Mouse (Mus musculus): Measurements from ENCODE around the gene Il1f6. TPM values are rescaled to one million over a fixed set of nuclear protein-coding genes. Genes with fewer than 3 reads are reported as not detected.
"Not testable (repeated sequence)": the region's sequence is repeated elsewhere in the genome, so short reads cannot be mapped to it uniquely, and the experiment has no call there.

Il1f6 gene
- polyA plus RNA-seq (2016; fragmentation: Nextera tagmentation; extraction: Ambion mirVana) = not detected in 2 replicates

GRCm38 (mm10) chr2:24215118-24215517 lies at the start of gene Il1f6:
Gene Il1f6, plus strand, starts transcription at chr2:24215418.
- no peaks in the 10 kb centered on the region for H3K4me1 ChIP-seq
- H3K9ac ChIP-seq = no peak within 1 kb of the TSS
- 77% methylated on average over 2 of the region's 2 CpGs for WGBS
- no peaks in the 10 kb centered on the region for H3K36me3 ChIP-seq (replicated peaks)
- H3K4me3 ChIP-seq (replicated peaks) = no peak within 1 kb of the TSS
- H3K27ac ChIP-seq = no peak within 1 kb of the TSS
- H3K4me2 ChIP-seq = no peak within 1 kb of the TSS
- H3K9me3 ChIP-seq = no peaks in the 10 kb centered on the region
- no peaks in the 10 kb centered on the region for H3K27me3 ChIP-seq
- ATAC-seq (ENCODE audit: low FRiP score) = no peak

- H3K27me3 ChIP-seq; H3K36me3 ChIP-seq (replicated peaks); H3K4me3 ChIP-seq (replicated peaks); H3K4me1 ChIP-seq; H3K27ac ChIP-seq; H3K9me3 ChIP-seq: not testable (repeated sequence)
- Histone ChIP-seq H3K4me2 (peak overlapping the region; percentile 42), H3K9ac (0 out of 2 replicates have a peak overlapping the region, but pooled peaks have one; percentile 21)
- WGBS = 17% methylated on average over 14 of the region's 14 CpGs
- ATAC-seq (ENCODE audit: low FRiP score) = peak; percentile 84
Measured at GRCm38 (mm10) chr2:24181683-24182331, 33.4 kb upstream of the Il1f6 start.

- ATAC-seq (ENCODE audit: low FRiP score); H3K4me1 ChIP-seq; H3K27ac ChIP-seq; H3K4me3 ChIP-seq (replicated peaks); H3K27me3 ChIP-seq; H3K36me3 ChIP-seq (replicated peaks); H3K9me3 ChIP-seq: not testable (repeated sequence)
- peak overlapping the region; percentile 42 for H3K4me2 ChIP-seq
- WGBS = 62% methylated on average over 13 of the region's 13 CpGs
- 0 out of 2 replicates have a peak overlapping the region, but pooled peaks have one; percentile 21 for H3K9ac ChIP-seq
Measured at GRCm38 (mm10) chr2:24182423-24183147, 32.6 kb upstream of the Il1f6 start.

GRCm38 (mm10) chr2:24184092-24184491 lies 31.1 kb upstream of the Il1f6 start:
- H3K4me2 ChIP-seq, H3K27ac ChIP-seq: not testable (repeated sequence)

GRCm38 (mm10) chr2:24186176-24186575 lies 29.0 kb upstream of the Il1f6 start, which contains the start of gene Il1f9:
Gene Il1f9, plus strand, starts transcription at chr2:24186476.
- 91% methylated on average over 1 of the region's 1 CpGs for WGBS
- Histone ChIP-seq H3K27ac (no peak within 1 kb of the TSS), H3K4me2 (no peak within 1 kb of the TSS), H3K4me3 (replicated peaks) (no peak within 1 kb of the TSS), H3K9ac (no peak within 1 kb of the TSS), H3K9me3 (no peaks in the 10 kb centered on the region), H3K36me3 (replicated peaks) (no peaks in the 10 kb centered on the region), H3K4me1 (no peaks in the 10 kb centered on the region), H3K27me3 (no peaks in the 10 kb centered on the region)
- no peak for ATAC-seq (ENCODE audit: low FRiP score)

More at GRCm38 (mm10) chr2:24184092-24184491, 31.1 kb upstream of the Il1f6 start:
- H3K4me1 ChIP-seq; H3K36me3 ChIP-seq (replicated peaks); H3K4me3 ChIP-seq (replicated peaks); H3K9ac ChIP-seq; H3K27me3 ChIP-seq; H3K9me3 ChIP-seq; ATAC-seq (ENCODE audit: low FRiP score): not testable (repeated sequence)

- ATAC-seq (ENCODE audit: low FRiP score) = no peak
- 84% methylated on average over 6 of the region's 6 CpGs for WGBS
- H3K27ac ChIP-seq = no peak overlapping the region
Measured at GRCm38 (mm10) chr2:24187585-24187984, 27.6 kb upstream of the Il1f6 start.

GRCm38 (mm10) chr2:24188189-24188588 lies 27.0 kb upstream of the Il1f6 start:
- ATAC-seq (ENCODE audit: low FRiP score) = no peak
- H3K4me3 ChIP-seq (replicated peaks) = no peak overlapping the region
- WGBS = 59% methylated on average over 1 of the region's 1 CpGs

More at GRCm38 (mm10) chr2:24187585-24187984, 27.6 kb upstream of the Il1f6 start:
- no peaks in the 10 kb centered on the region for H3K9me3 ChIP-seq
- H3K4me1 ChIP-seq = no peaks in the 10 kb centered on the region
- no peak overlapping the region for H3K4me2 ChIP-seq
- no peaks in the 10 kb centered on the region for H3K27me3 ChIP-seq
- H3K36me3 ChIP-seq (replicated peaks) = no peaks in the 10 kb centered on the region
- H3K4me3 ChIP-seq (replicated peaks) = no peak overlapping the region
- H3K9ac ChIP-seq = no peak overlapping the region

GRCm38 (mm10) chr2:24227191-24227590 lies 12.0 kb downstream of the Il1f6 start:
- H3K36me3 ChIP-seq (replicated peaks) = no peaks in the 10 kb centered on the region
- H3K9me3 ChIP-seq = no peaks in the 10 kb centered on the region
- H3K27ac ChIP-seq = no peak overlapping the region
- no peak overlapping the region for H3K9ac ChIP-seq
- H3K4me3 ChIP-seq (replicated peaks) = no peak overlapping the region
- H3K4me2 ChIP-seq = no peak overlapping the region
- WGBS = 71% methylated on average over 2 of the region's 2 CpGs
- no peaks in the 10 kb centered on the region for H3K4me1 ChIP-seq
- H3K27me3 ChIP-seq = no peaks in the 10 kb centered on the region
- no peak for ATAC-seq (ENCODE audit: low FRiP score)

More at GRCm38 (mm10) chr2:24188189-24188588, 27.0 kb upstream of the Il1f6 start:
- H3K9ac ChIP-seq = no peak overlapping the region
- H3K36me3 ChIP-seq (replicated peaks) = no peaks in the 10 kb centered on the region
- no peak overlapping the region for H3K27ac ChIP-seq
- H3K27me3 ChIP-seq = no peaks in the 10 kb centered on the region
- H3K4me1 ChIP-seq = no peaks in the 10 kb centered on the region
- H3K4me2 ChIP-seq = no peak overlapping the region
- no peaks in the 10 kb centered on the region for H3K9me3 ChIP-seq

- H3K9ac ChIP-seq = no peak overlapping the region
- no peak for ATAC-seq (ENCODE audit: low FRiP score)
- no peaks in the 10 kb centered on the region for H3K4me1 ChIP-seq
- no peak overlapping the region for H3K4me3 ChIP-seq (replicated peaks)
- H3K27ac ChIP-seq = no peak overlapping the region
- H3K36me3 ChIP-seq (replicated peaks) = no peaks in the 10 kb centered on the region
- H3K27me3 ChIP-seq = no peaks in the 10 kb centered on the region
- no peak overlapping the region for H3K4me2 ChIP-seq
- WGBS = 96% methylated on average over 1 of the region's 1 CpGs
- H3K9me3 ChIP-seq = no peaks in the 10 kb centered on the region
Measured at GRCm38 (mm10) chr2:24267503-24267902, 52.3 kb downstream of the Il1f6 start.

- Histone ChIP-seq H3K9ac (no peak overlapping the region), H3K36me3 (replicated peaks) (no peaks in the 10 kb centered on the region), H3K27me3 (no peaks in the 10 kb centered on the region), H3K4me3 (replicated peaks) (no peak overlapping the region), H3K4me1 (no peaks in the 10 kb centered on the region), H3K9me3 (no peaks in the 10 kb centered on the region), H3K27ac (no peak overlapping the region), H3K4me2 (no peak overlapping the region)
- no peak for ATAC-seq (ENCODE audit: low FRiP score)
- 89% methylated on average over 2 of the region's 2 CpGs for WGBS
Measured at GRCm38 (mm10) chr2:24273619-24274018, 58.4 kb downstream of the Il1f6 start.

- H3K4me2 ChIP-seq = no peak overlapping the region
- WGBS = 13% methylated on average over 1 of the region's 1 CpGs
- ATAC-seq (ENCODE audit: low FRiP score) = no peak; the same call in 1 of the 2 replicates
Measured at GRCm38 (mm10) chr2:24275146-24275545, 59.9 kb downstream of the Il1f6 start.

More at GRCm38 (mm10) chr2:24275146-24275545, 59.9 kb downstream of the Il1f6 start:
- Histone ChIP-seq H3K27ac (no peak overlapping the region), H3K9me3 (no peaks in the 10 kb centered on the region), H3K27me3 (no peaks in the 10 kb centered on the region), H3K9ac (no peak overlapping the region), H3K4me1 (no peaks in the 10 kb centered on the region), H3K4me3 (replicated peaks) (no peak overlapping the region), H3K36me3 (replicated peaks) (no peaks in the 10 kb centered on the region)
